Mouse (Mus musculus): Measurements from ENCODE around the gene Smyd2. TPM values are rescaled to one million over a fixed set of nuclear protein-coding genes. Genes with fewer than 3 reads are reported as not detected.

The Smyd2 gene
- polyA plus RNA-seq, 1 experiment from 2014 or later: 40.8 TPM

- 53% methylated on average over 4 of the region's 4 CpGs for WGBS (ENCODE audit: insufficient replicate concordance)
Observed at GRCm38 (mm10) chr1:189917126-189917500, 5.0 kb downstream of the Smyd2 start.

GRCm38 (mm10) chr1:189916422-189917125, 5.6 kb downstream of the Smyd2 start:
- Histone ChIP-seq H3K27me3 (no peaks in the 10 kb centered on the region), H3K9me3 (replicated peaks) (no peaks in the 10 kb centered on the region), H3K4me3 (replicated peaks) (no peak overlapping the region), H3K4me2 (no peak overlapping the region), H3K27ac (no peak overlapping the region), H3K36me3 (peaks cover 11% of the 10 kb centered on the region), H3K4me1 (replicated peaks) (peaks cover 24% of the 10 kb centered on the region), H3K9ac (no peak overlapping the region)
- no peak for ATAC-seq (ENCODE audit: low read depth)
- DNase-seq: no peak
- WGBS (ENCODE audit: insufficient replicate concordance): 75% methylated on average over 10 of the region's 10 CpGs

More at GRCm38 (mm10) chr1:189917126-189917500, 5.0 kb downstream of the Smyd2 start:
- H3K9ac ChIP-seq: no peak overlapping the region
- peaks cover 11% of the 10 kb centered on the region for H3K36me3 ChIP-seq
- H3K4me1 ChIP-seq (replicated peaks): peaks cover 28% of the 10 kb centered on the region
- DNase-seq (no peak), ATAC-seq (ENCODE audit: low read depth) (no peak)
- H3K4me3 ChIP-seq (replicated peaks): no peak overlapping the region
- H3K4me2 ChIP-seq: no peak overlapping the region
- no peaks in the 10 kb centered on the region for H3K9me3 ChIP-seq (replicated peaks)
- H3K27me3 ChIP-seq: no peaks in the 10 kb centered on the region
- no peak overlapping the region for H3K27ac ChIP-seq

GRCm38 (mm10) chr1:189913093-189913760, 8.9 kb downstream of the Smyd2 start:
- H3K9me3 ChIP-seq (replicated peaks): no peaks in the 10 kb centered on the region
- H3K9ac ChIP-seq: no peak overlapping the region
- H3K36me3 ChIP-seq: peaks cover 19% of the 10 kb centered on the region
- no peak overlapping the region for H3K27ac ChIP-seq
- peaks cover 19% of the 10 kb centered on the region for H3K4me1 ChIP-seq (replicated peaks)
- H3K4me2 ChIP-seq: no peak overlapping the region
- DNase-seq (no peak), ATAC-seq (ENCODE audit: low read depth) (no peak)
- 80% methylated on average over 21 of the region's 21 CpGs for WGBS (ENCODE audit: insufficient replicate concordance)
- H3K4me3 ChIP-seq (replicated peaks): no peak overlapping the region
- H3K27me3 ChIP-seq: no peaks in the 10 kb centered on the region

- H3K4me2 ChIP-seq: no peak overlapping the region
- WGBS (ENCODE audit: insufficient replicate concordance): 78% methylated on average over 13 of the region's 13 CpGs
- H3K9ac ChIP-seq: no peak overlapping the region
- H3K27ac ChIP-seq: no peak overlapping the region
- no peak for ATAC-seq (ENCODE audit: low read depth)
- no peaks in the 10 kb centered on the region for H3K9me3 ChIP-seq (replicated peaks)
- H3K4me3 ChIP-seq (replicated peaks): no peak overlapping the region
- H3K4me1 ChIP-seq (replicated peaks): peaks cover 11% of the 10 kb centered on the region
- no peak for DNase-seq
- peaks cover 23% of the 10 kb centered on the region for H3K36me3 ChIP-seq
- no peaks in the 10 kb centered on the region for H3K27me3 ChIP-seq
Observed at GRCm38 (mm10) chr1:189910685-189911345, 11.3 kb downstream of the Smyd2 start.

GRCm38 (mm10) chr1:189903169-189903568, 19.0 kb downstream of the Smyd2 start:
- 79% methylated on average over 11 of the region's 11 CpGs for WGBS (ENCODE audit: insufficient replicate concordance)
- H3K4me1 ChIP-seq (replicated peaks): no peaks in the 10 kb centered on the region
- H3K4me3 ChIP-seq (replicated peaks): no peak overlapping the region
- no peaks in the 10 kb centered on the region for H3K9me3 ChIP-seq (replicated peaks)
- H3K9ac ChIP-seq: no peak overlapping the region
- no peak overlapping the region for H3K4me2 ChIP-seq
- no peaks in the 10 kb centered on the region for H3K27me3 ChIP-seq
- H3K36me3 ChIP-seq: peaks cover 29% of the 10 kb centered on the region
- no peak overlapping the region for H3K27ac ChIP-seq
- DNase-seq: no peak
- no peak for ATAC-seq (ENCODE audit: low read depth)

- H3K4me1 ChIP-seq (replicated peaks): no peaks in the 10 kb centered on the region
- no peak overlapping the region for H3K4me2 ChIP-seq
- H3K9me3 ChIP-seq (replicated peaks): no peaks in the 10 kb centered on the region
- DNase-seq (no peak), ATAC-seq (ENCODE audit: low read depth) (no peak)
- H3K9ac ChIP-seq: no peak overlapping the region
- H3K4me3 ChIP-seq (replicated peaks): no peak overlapping the region
- no peaks in the 10 kb centered on the region for H3K27me3 ChIP-seq
- no peak overlapping the region for H3K27ac ChIP-seq
- peaks cover 29% of the 10 kb centered on the region for H3K36me3 ChIP-seq
- WGBS (ENCODE audit: insufficient replicate concordance): 85% methylated on average over 9 of the region's 9 CpGs
Observed at GRCm38 (mm10) chr1:189902413-189902812, 19.8 kb downstream of the Smyd2 start.

GRCm38 (mm10) chr1:189899526-189899925, 22.6 kb downstream of the Smyd2 start:
- no peak overlapping the region for H3K4me2 ChIP-seq
- no peaks in the 10 kb centered on the region for H3K4me1 ChIP-seq (replicated peaks)
- WGBS (ENCODE audit: insufficient replicate concordance): 83% methylated on average over 6 of the region's 6 CpGs
- no peak overlapping the region for H3K9ac ChIP-seq
- H3K27me3 ChIP-seq: no peaks in the 10 kb centered on the region
- no peak overlapping the region for H3K27ac ChIP-seq
- ATAC-seq (ENCODE audit: low read depth) (no peak), DNase-seq (no peak)
- H3K9me3 ChIP-seq (replicated peaks): no peaks in the 10 kb centered on the region
- H3K4me3 ChIP-seq (replicated peaks): no peak overlapping the region
- H3K36me3 ChIP-seq: peaks cover 49% of the 10 kb centered on the region

- Histone ChIP-seq H3K27ac (no peak overlapping the region), H3K4me2 (no peak overlapping the region), H3K4me3 (replicated peaks) (no peak overlapping the region), H3K27me3 (no peaks in the 10 kb centered on the region), H3K4me1 (replicated peaks) (no peaks in the 10 kb centered on the region), H3K9ac (no peak overlapping the region), H3K36me3 (peaks cover 57% of the 10 kb centered on the region), H3K9me3 (replicated peaks) (no peaks in the 10 kb centered on the region)
- WGBS (ENCODE audit: insufficient replicate concordance): 83% methylated on average over 13 of the region's 13 CpGs
- ATAC-seq (ENCODE audit: low read depth): no peak
- no peak for DNase-seq
Observed at GRCm38 (mm10) chr1:189898708-189899107, 23.5 kb downstream of the Smyd2 start.

GRCm38 (mm10) chr1:189897861-189898260, 24.3 kb downstream of the Smyd2 start:
- 83% methylated on average over 9 of the region's 9 CpGs for WGBS (ENCODE audit: insufficient replicate concordance)
- peaks cover 66% of the 10 kb centered on the region for H3K36me3 ChIP-seq
- H3K27ac ChIP-seq: no peak overlapping the region
- no peaks in the 10 kb centered on the region for H3K27me3 ChIP-seq
- no peak overlapping the region for H3K4me3 ChIP-seq (replicated peaks)
- DNase-seq: no peak
- H3K9me3 ChIP-seq (replicated peaks): no peaks in the 10 kb centered on the region
- no peaks in the 10 kb centered on the region for H3K4me1 ChIP-seq (replicated peaks)
- ATAC-seq (ENCODE audit: low read depth): no peak
- no peak overlapping the region for H3K9ac ChIP-seq
- H3K4me2 ChIP-seq: no peak overlapping the region

- H3K9me3 ChIP-seq (replicated peaks): no peaks in the 10 kb centered on the region
- no peaks in the 10 kb centered on the region for H3K27me3 ChIP-seq
- H3K9ac ChIP-seq: no peak overlapping the region
- no peak overlapping the region for H3K4me3 ChIP-seq (replicated peaks)
- no peak for DNase-seq
- no peak overlapping the region for H3K4me2 ChIP-seq
- no peaks in the 10 kb centered on the region for H3K4me1 ChIP-seq (replicated peaks)
- H3K27ac ChIP-seq: no peak overlapping the region
- 83% methylated on average over 9 of the region's 9 CpGs for WGBS (ENCODE audit: insufficient replicate concordance)
- ATAC-seq (ENCODE audit: low read depth): no peak
- peaks cover 63% of the 10 kb centered on the region for H3K36me3 ChIP-seq
Observed at GRCm38 (mm10) chr1:189894191-189894590, 28.0 kb downstream of the Smyd2 start.

GRCm38 (mm10) chr1:189888749-189889148, 33.4 kb downstream of the Smyd2 start:
- Histone ChIP-seq H3K27me3 (no peaks in the 10 kb centered on the region), H3K27ac (no peak overlapping the region), H3K4me2 (no peak overlapping the region), H3K4me3 (replicated peaks) (no peak overlapping the region), H3K9ac (no peak overlapping the region), H3K4me1 (replicated peaks) (peaks cover 15% of the 10 kb centered on the region), H3K36me3 (peaks cover 24% of the 10 kb centered on the region), H3K9me3 (replicated peaks) (no peaks in the 10 kb centered on the region)
- ATAC-seq (ENCODE audit: low read depth) (no peak), DNase-seq (no peak)
- 80% methylated on average over 10 of the region's 10 CpGs for WGBS (ENCODE audit: insufficient replicate concordance)
